Mouse (Mus musculus) intestine, embryonic 14.5 days (tissue): ENCODE data around the gene Gid8. TPM values are rescaled to one million over a fixed set of nuclear protein-coding genes. Genes with fewer than 3 reads are reported as not detected.

Source experiments
- ATAC-seq: fragments of 200-750 bp; cut with Nextera tagmentation; replicated peaks from 2 replicates; pipeline ENCODE4 v1.8.0; 2017; ENCODE audit warnings: low read depth, moderate number of reproducible peaks, moderate TSS enrichment, moderate library complexity; ENCODE audit not compliant: low FRiP score, low TSS enrichment
- DNase-seq: peaks from one replicate; pipeline ENCODE4 v3.0.0-alpha.2; 2018; ENCODE audit warnings: low spot score
- H3K27ac ChIP-seq: fragments of 300-500 bp; sonication (generic); 2 replicates; pipeline ENCODE4 v1.5.1; 2014; ENCODE audit warnings: low read depth, mild to moderate bottlenecking, control low read depth
- H3K27me3 ChIP-seq: fragments of 300-500 bp; sonication (generic); replicated peaks from 2 replicates; pipeline ENCODE4 v1.6.1; 2014; ENCODE audit warnings: low read length, control low read depth; ENCODE audit not compliant: control insufficient read depth, insufficient read depth
- H3K36me3 ChIP-seq: fragments of 300-500 bp; sonication (generic); 2 replicates; pipeline ENCODE4 v1.6.1; 2014; ENCODE audit warnings: low read length, control low read depth; ENCODE audit not compliant: control insufficient read depth, insufficient read depth
- H3K4me1 ChIP-seq: fragments of 300-500 bp; sonication (generic); replicated peaks from 2 replicates; pipeline ENCODE4 v1.6.1; 2014; ENCODE audit warnings: low read length, control low read depth, mixed read lengths; ENCODE audit not compliant: control insufficient read depth, insufficient read depth
- H3K4me2 ChIP-seq: fragments of 300-500 bp; sonication (generic); 2 replicates; pipeline ENCODE4 v1.6.1; 2014; ENCODE audit warnings: low read length
- H3K4me3 ChIP-seq: fragments of 300-500 bp; sonication (generic); 2 replicates; pipeline ENCODE4 v1.5.1; 2014; ENCODE audit warnings: low read depth, low read length, control low read depth, mixed read lengths
- H3K9ac ChIP-seq: fragments of 300-500 bp; sonication (generic); 2 replicates; pipeline ENCODE4 v1.6.1; 2014; ENCODE audit warnings: mild to moderate bottlenecking, low read length
- H3K9me3 ChIP-seq: fragments of 300-500 bp; sonication (generic); 2 replicates; pipeline ENCODE4 v1.6.1; 2016; ENCODE audit warnings: low read length, control low read depth; ENCODE audit not compliant: control insufficient read depth
- WGBS: fragments of 180-500 bp; shearing (Covaris S2); extraction: QIAGEN DNeasy Blood & Tissue Kit; methylation state at CpG from one replicate; pipeline ENCODE4 v1.1.7; 2014; 5-methylcytosine and 5-hydroxymethylcytosine counted together
- polyA plus RNA-seq: library from polyadenylated mRNA; unstranded; fragments of >200 nt; fragmentation: Nextera tagmentation; extraction: Ambion mirVana; gene quantifications from 2 replicates; pipeline ENCODE4 v1.2.1, GENCODE M21; 2014

Gene Gid8
- polyA plus RNA-seq, 1 experiment from 2014 or later, result 52.0 TPM

GRCm38 (mm10) chr2:180692630-180693029 is 17.3 kb upstream of the Gid8 start:
- 0 out of 2 replicates have a peak overlapping the region, but pooled peaks have one; percentile 1 for H3K27ac ChIP-seq

GRCm38 (mm10) chr2:180695176-180695575 is 14.7 kb upstream of the Gid8 start:
- H3K27ac ChIP-seq, result no peak overlapping the region
- ATAC-seq, result no peak
- peaks cover 11% of the 10 kb centered on the region for H3K36me3 ChIP-seq
- H3K4me2 ChIP-seq, result no peak overlapping the region
- H3K9ac ChIP-seq, result no peak overlapping the region
- H3K9me3 ChIP-seq, result no peaks in the 10 kb centered on the region
- H3K27me3 ChIP-seq, result no peaks in the 10 kb centered on the region
- WGBS, result 82% methylated on average over 2 of the region's 2 CpGs
- DNase-seq, result no peak
- peaks cover 15% of the 10 kb centered on the region for H3K4me1 ChIP-seq
- no peak overlapping the region for H3K4me3 ChIP-seq

More at GRCm38 (mm10) chr2:180692630-180693029, 17.3 kb upstream of the Gid8 start:
- Histone ChIP-seq H3K4me3 (no peak overlapping the region), H3K9me3 (no peaks in the 10 kb centered on the region), H3K9ac (no peak overlapping the region), H3K27me3 (no peaks in the 10 kb centered on the region), H3K36me3 (peaks cover 37% of the 10 kb centered on the region), H3K4me1 (peaks cover 5% of the 10 kb centered on the region; the same call in 1 of the 2 replicates), H3K4me2 (no peak overlapping the region)
- DNase-seq (no peak), ATAC-seq (no peak)
- WGBS, result 0% methylated on average over 1 of the region's 1 CpGs

- Histone ChIP-seq H3K4me1 (peaks cover 29% of the 10 kb centered on the region), H3K36me3 (peaks cover 4% of the 10 kb centered on the region; the same call in 1 of the 2 replicates), H3K4me2 (peak overlapping the region; percentile 99), H3K9me3 (no peaks in the 10 kb centered on the region), H3K27ac (no peak overlapping the region), H3K9ac (peak overlapping the region; percentile 98), H3K4me3 (peak overlapping the region; percentile 96), H3K27me3 (no peaks in the 10 kb centered on the region)
- WGBS, result 69% methylated on average over 5 of the region's 5 CpGs
- no peak for DNase-seq
- ATAC-seq, result no peak
These were observed 9.5 kb upstream of the Gid8 start for GRCm38 (mm10) chr2:180700457-180700856.

- Histone ChIP-seq H3K27me3 (no peaks in the 10 kb centered on the region), H3K36me3 (peaks cover 6% of the 10 kb centered on the region; the same call in 1 of the 2 replicates), H3K9ac (peak overlapping the region; percentile 98), H3K9me3 (no peaks in the 10 kb centered on the region), H3K4me3 (peak overlapping the region; percentile 96), H3K4me1 (peaks cover 29% of the 10 kb centered on the region), H3K4me2 (peak overlapping the region; percentile 99), H3K27ac (peak overlapping the region; percentile 95)
- ATAC-seq (no peak; the same call in 1 of the 2 replicates), DNase-seq (no peak)
- 5% methylated on average over 26 of the region's 26 CpGs for WGBS
These were observed 8.7 kb upstream of the Gid8 start for GRCm38 (mm10) chr2:180701053-180701766.

GRCm38 (mm10) chr2:180701767-180702621 is 7.9 kb upstream of the Gid8 start:
- H3K9ac ChIP-seq, result peak overlapping the region; percentile 98
- no peaks in the 10 kb centered on the region for H3K9me3 ChIP-seq
- peak; percentile 95 for DNase-seq
- H3K4me2 ChIP-seq, result peak overlapping the region; percentile 99
- H3K27me3 ChIP-seq, result no peaks in the 10 kb centered on the region
- peak overlapping the region; percentile 96 for H3K4me3 ChIP-seq
- peaks cover 29% of the 10 kb centered on the region for H3K4me1 ChIP-seq
- under 1% methylated on average over 66 of the region's 66 CpGs for WGBS
- H3K36me3 ChIP-seq, result peaks cover 9% of the 10 kb centered on the region; the same call in 1 of the 2 replicates
- peak; percentile 93 for ATAC-seq
- H3K27ac ChIP-seq, result peak overlapping the region; percentile 95

GRCm38 (mm10) chr2:180702701-180703149 is 7.2 kb upstream of the Gid8 start:
- Histone ChIP-seq H3K4me1 (peaks cover 29% of the 10 kb centered on the region), H3K9me3 (no peaks in the 10 kb centered on the region), H3K36me3 (peaks cover 9% of the 10 kb centered on the region; the same call in 1 of the 2 replicates), H3K27me3 (no peaks in the 10 kb centered on the region), H3K4me2 (peak overlapping the region; percentile 99), H3K4me3 (peak overlapping the region; percentile 96), H3K9ac (peak overlapping the region; percentile 98), H3K27ac (peak overlapping the region; percentile 95)
- no peak for DNase-seq
- WGBS, result 33% methylated on average over 4 of the region's 4 CpGs
- no peak; the same call in 1 of the 2 replicates for ATAC-seq

- no peak overlapping the region for H3K4me3 ChIP-seq
- 79% methylated on average over 5 of the region's 5 CpGs for WGBS
These were observed 6.7 kb upstream of the Gid8 start for GRCm38 (mm10) chr2:180703175-180703574.

GRCm38 (mm10) chr2:180703645-180704359 is 6.1 kb upstream of the Gid8 start:
- no peaks in the 10 kb centered on the region for H3K27me3 ChIP-seq
- peaks cover 9% of the 10 kb centered on the region; the same call in 1 of the 2 replicates for H3K36me3 ChIP-seq
- no peak overlapping the region for H3K4me3 ChIP-seq
- no peak overlapping the region for H3K9ac ChIP-seq
- no peak for ATAC-seq
- no peak overlapping the region for H3K4me2 ChIP-seq
- peaks cover 38% of the 10 kb centered on the region for H3K4me1 ChIP-seq
- H3K27ac ChIP-seq, result no peak overlapping the region
- 81% methylated on average over 3 of the region's 3 CpGs for WGBS
- H3K9me3 ChIP-seq, result no peaks in the 10 kb centered on the region
- DNase-seq, result no peak

More at GRCm38 (mm10) chr2:180703175-180703574, 6.7 kb upstream of the Gid8 start:
- H3K4me2 ChIP-seq, result no peak overlapping the region; the same call in 1 of the 2 replicates
- no peaks in the 10 kb centered on the region for H3K9me3 ChIP-seq
- peaks cover 32% of the 10 kb centered on the region for H3K4me1 ChIP-seq
- H3K27ac ChIP-seq, result no peak overlapping the region
- peaks cover 9% of the 10 kb centered on the region; the same call in 1 of the 2 replicates for H3K36me3 ChIP-seq
- H3K27me3 ChIP-seq, result no peaks in the 10 kb centered on the region
- H3K9ac ChIP-seq, result no peak overlapping the region
- DNase-seq, result no peak
- ATAC-seq, result no peak
